Mouse (Mus musculus) limb, embryonic 14.5 days (tissue): Measurements from ENCODE around the gene Slc24a5. TPM values are rescaled to one million over a fixed set of nuclear protein-coding genes. Genes with fewer than 3 reads are reported as not detected.

Experiments used
- ATAC-seq: fragments of 200-750 bp; cut with Nextera tagmentation; 2 replicates; pipeline ENCODE4 v1.8.0; 2017; ENCODE audit warnings: low read depth, moderate number of reproducible peaks, moderate TSS enrichment; ENCODE audit not compliant: low FRiP score
- DNase-seq: peaks from one replicate; pipeline ENCODE4 v3.0.0-alpha.2; 2015; ENCODE audit warnings: low spot score
- H3K27ac ChIP-seq: fragments of 300-500 bp; sonication (generic); replicated peaks from 2 replicates; pipeline ENCODE4 v1.5.1; 2014; ENCODE audit warnings: low read depth, mild to moderate bottlenecking, low read length, moderate library complexity, mixed read lengths
- H3K27me3 ChIP-seq: fragments of 300-500 bp; sonication (generic); 2 replicates; pipeline ENCODE4 v1.6.1; 2014; ENCODE audit warnings: low read length, mixed read lengths; ENCODE audit not compliant: control insufficient read depth, insufficient read depth
- H3K36me3 ChIP-seq: fragments of 300-500 bp; sonication (generic); 2 replicates; pipeline ENCODE4 v1.6.1; 2014; ENCODE audit warnings: mild to moderate bottlenecking, low read length, moderate library complexity, mixed read lengths; ENCODE audit not compliant: control insufficient read depth, insufficient read depth
- H3K4me1 ChIP-seq: fragments of 300-500 bp; sonication (generic); 2 replicates; pipeline ENCODE4 v1.6.1; 2014; ENCODE audit warnings: antibody characterized with exemption, low read length, mixed read lengths; ENCODE audit not compliant: control insufficient read depth, insufficient read depth
- H3K4me2 ChIP-seq: fragments of 300-500 bp; sonication (generic); replicated peaks from 2 replicates; pipeline ENCODE4 v1.6.1; 2014; ENCODE audit warnings: low read depth, mild to moderate bottlenecking, low read length, moderate library complexity; ENCODE audit not compliant: severe bottlenecking
- H3K4me3 ChIP-seq: fragments of 300-500 bp; sonication (generic); replicated peaks from 2 replicates; pipeline ENCODE4 v1.5.1; 2014; ENCODE audit warnings: low read length
- H3K9ac ChIP-seq: fragments of 300-500 bp; sonication (generic); 2 replicates; pipeline ENCODE4 v1.6.1; 2014; ENCODE audit warnings: mild to moderate bottlenecking, low read depth, low read length, moderate library complexity; ENCODE audit not compliant: severe bottlenecking
- H3K9me3 ChIP-seq: fragments of 300-500 bp; sonication (generic); 2 replicates; pipeline ENCODE4 v1.6.1; 2016; ENCODE audit warnings: low read length; ENCODE audit not compliant: control insufficient read depth
- POLR2A ChIP-seq: fragments of 200-500 bp; IDR thresholded peaks from 2 replicates; pipeline ENCODE4 v1.8.0; 2012; ENCODE audit warnings: inconsistent platforms, mild to moderate bottlenecking, moderate library complexity, borderline replicate concordance; ENCODE audit not compliant: insufficient read depth, insufficient read length; ENCODE audit errors: extremely low read depth
- WGBS: fragments of 180-500 bp; shearing (Covaris S2); extraction: QIAGEN DNeasy Blood & Tissue Kit; methylation state at CpG from one replicate; pipeline ENCODE4 v1.1.7; 2014; 5-methylcytosine and 5-hydroxymethylcytosine counted together
- polyA plus RNA-seq, 2 experiments: library from polyadenylated mRNA; depleted of rRNA in 1 of 2; stranded (reverse) in 1 of 2; unstranded in 1 of 2; fragments of >200 nt; fragmentation: Nextera tagmentation in 1 of 2; extraction: Ambion mirVana in 1 of 2; gene quantifications; 2 replicates each; pipeline versions ENCODE4 v1.2.1 to v1.2.3; 2012 to 2014

Slc24a5 gene
- polyA plus RNA-seq, 2 experiments, result 0.97 to 5.9 TPM

DNA sequence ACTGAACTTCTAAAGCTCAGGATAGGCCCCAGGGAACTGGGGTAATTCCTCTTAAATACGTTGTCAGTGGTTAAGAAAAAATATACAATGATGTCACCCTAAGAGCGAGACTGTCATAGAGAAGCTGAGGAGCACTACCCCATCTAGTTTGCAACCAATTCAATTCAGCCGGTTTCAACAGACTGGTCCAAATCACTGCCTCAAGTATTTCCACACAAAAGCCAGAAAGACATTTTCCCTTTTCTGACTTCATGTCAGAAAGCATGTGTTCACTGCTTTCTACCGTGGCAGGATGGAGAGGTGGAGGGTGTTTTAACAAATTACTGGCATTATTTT, 54.3 kb downstream of the Slc24a5 start:
- Histone ChIP-seq H3K4me2 (peak overlapping the region; percentile 56), H3K36me3 (no peaks in the 10 kb centered on the region), H3K4me1 (peaks cover 12% of the 10 kb centered on the region), H3K9ac (peak overlapping the region; percentile 98), H3K27me3 (no peaks in the 10 kb centered on the region), H3K4me3 (peak overlapping the region; percentile 77), H3K9me3 (no peaks in the 10 kb centered on the region), H3K27ac (peak overlapping the region; percentile 92)
- TF ChIP-seq POLR2A, result no peak
- 5% methylated on average over 4 of the region's 4 CpGs for WGBS
- no peak for ATAC-seq
- peak; percentile 13 for DNase-seq

- H3K27ac ChIP-seq, result peak overlapping the region; percentile 92
- peak overlapping the region; percentile 77 for H3K4me3 ChIP-seq
- H3K27me3 ChIP-seq, result no peaks in the 10 kb centered on the region
- no peak for TF ChIP-seq POLR2A
- ATAC-seq (peak; percentile 69), DNase-seq (peak; percentile 14)
- H3K9me3 ChIP-seq, result no peaks in the 10 kb centered on the region
- H3K9ac ChIP-seq, result peak overlapping the region; percentile 98
- H3K4me1 ChIP-seq, result peaks cover 12% of the 10 kb centered on the region
- WGBS, result under 1% methylated on average over 26 of the region's 59 CpGs
- no peaks in the 10 kb centered on the region for H3K36me3 ChIP-seq
- peak overlapping the region; percentile 56 for H3K4me2 ChIP-seq
Observed at GRCm38 (mm10) chr2:125122624-125123476, 54.9 kb downstream of the Slc24a5 start.

DNA sequence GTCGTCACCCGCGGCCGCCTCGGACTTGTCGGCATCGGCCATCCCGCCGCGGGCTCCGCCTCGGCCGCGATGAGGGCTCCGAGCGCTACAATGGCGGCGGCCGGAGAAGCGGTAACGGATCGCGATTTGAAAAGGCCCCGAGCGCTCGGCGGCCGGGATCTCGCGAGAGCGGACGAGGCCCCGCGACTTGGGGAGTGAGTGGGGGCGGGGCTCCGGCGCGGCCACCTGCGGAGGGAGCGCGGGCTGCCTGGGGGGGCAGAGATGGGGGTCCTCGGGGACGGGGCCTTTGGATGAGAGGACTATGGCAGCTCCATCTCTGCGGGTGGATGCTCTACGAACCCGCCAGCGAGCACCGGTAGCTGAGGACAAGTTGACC, 55.5 kb downstream of the Slc24a5 start, which contains the start of gene Myef2:
TSS of gene Myef2 (minus strand) at position 185 of the 376 bp plus-strand sequence.
- Histone ChIP-seq H3K9ac (peak within 1 kb of the TSS; percentile 98), H3K4me1 (peaks cover 12% of the 10 kb centered on the region), H3K4me2 (peak within 1 kb of the TSS; percentile 56), H3K4me3 (peak within 1 kb of the TSS; percentile 77), H3K27me3 (no peaks in the 10 kb centered on the region), H3K36me3 (no peaks in the 10 kb centered on the region), H3K9me3 (no peaks in the 10 kb centered on the region), H3K27ac (peak within 1 kb of the TSS; percentile 92)
- DNase-seq (peak; percentile 75), ATAC-seq (peak; percentile 90)
- 2% methylated on average over 19 of the region's 48 CpGs for WGBS
- TF ChIP-seq POLR2A, result no peak

GRCm38 (mm10) chr2:125125824-125126223, 57.9 kb downstream of the Slc24a5 start:
- Histone ChIP-seq H3K4me1 (peaks cover 12% of the 10 kb centered on the region), H3K27me3 (no peaks in the 10 kb centered on the region), H3K36me3 (no peaks in the 10 kb centered on the region), H3K4me2 (no peak overlapping the region), H3K9me3 (no peaks in the 10 kb centered on the region), H3K27ac (no peak overlapping the region), H3K4me3 (no peak overlapping the region), H3K9ac (no peak overlapping the region)
- DNase-seq (no peak), ATAC-seq (no peak)
- 32% methylated on average over 4 of the region's 4 CpGs for WGBS
- no peak for TF ChIP-seq POLR2A

DNA sequence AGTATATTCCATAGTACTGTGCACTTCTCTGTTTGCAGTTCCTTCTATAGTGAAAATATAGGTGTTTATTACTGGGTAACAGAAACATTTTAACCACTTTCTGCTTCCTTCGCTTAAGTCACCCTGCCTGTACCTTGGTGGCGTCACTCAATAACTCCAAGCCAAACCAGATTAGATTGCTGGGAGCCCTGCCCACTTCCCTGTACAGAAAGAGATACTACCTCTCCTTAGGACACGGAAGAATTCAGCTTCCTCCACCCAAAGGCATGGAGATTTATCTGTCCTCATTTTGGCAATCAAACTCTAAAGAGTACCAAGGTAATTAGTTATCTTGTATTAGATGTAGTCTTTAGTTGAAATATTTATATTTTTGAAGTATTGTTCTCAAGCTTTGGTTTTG, 58.9 kb downstream of the Slc24a5 start:
- Histone ChIP-seq H3K4me3 (no peak overlapping the region), H3K9me3 (no peaks in the 10 kb centered on the region), H3K9ac (no peak overlapping the region), H3K27ac (no peak overlapping the region), H3K27me3 (no peaks in the 10 kb centered on the region), H3K4me1 (peaks cover 5% of the 10 kb centered on the region), H3K36me3 (no peaks in the 10 kb centered on the region), H3K4me2 (no peak overlapping the region)
- DNase-seq (no peak), ATAC-seq (no peak)
- TF ChIP-seq POLR2A, result no peak
- 80% methylated on average over 3 of the region's 3 CpGs for WGBS

DNA sequence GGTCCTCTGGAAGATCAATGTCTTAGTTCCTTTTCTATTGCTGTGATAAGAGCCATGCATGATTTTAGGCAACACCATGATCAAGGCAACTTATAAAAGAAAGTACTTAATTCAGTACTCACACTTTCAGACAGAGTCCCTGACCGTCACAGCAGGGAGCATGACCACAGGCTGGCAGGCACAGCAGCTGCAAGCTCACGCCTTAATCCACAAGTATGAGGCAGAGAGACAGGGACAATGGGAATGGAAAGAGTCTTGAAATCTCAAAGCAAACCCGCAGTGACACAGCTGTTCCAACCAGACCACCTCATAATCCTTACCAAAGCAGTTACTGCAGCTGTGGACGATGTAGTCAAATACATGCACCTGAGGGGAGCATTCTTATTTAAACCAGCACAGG, 66.2 kb downstream of the Slc24a5 start:
- Histone ChIP-seq H3K27ac (no peak overlapping the region), H3K9ac (no peak overlapping the region), H3K27me3 (peaks cover 6% of the 10 kb centered on the region; the same call in 1 of the 2 replicates), H3K4me1 (peaks cover 5% of the 10 kb centered on the region), H3K36me3 (no peaks in the 10 kb centered on the region), H3K9me3 (no peaks in the 10 kb centered on the region), H3K4me2 (no peak overlapping the region), H3K4me3 (no peak overlapping the region)
- DNase-seq (no peak), ATAC-seq (no peak; the same call in 1 of the 2 replicates)
- TF ChIP-seq POLR2A, result no peak
- 42% methylated on average over 4 of the region's 4 CpGs for WGBS
